In the genomic region with DNA sequence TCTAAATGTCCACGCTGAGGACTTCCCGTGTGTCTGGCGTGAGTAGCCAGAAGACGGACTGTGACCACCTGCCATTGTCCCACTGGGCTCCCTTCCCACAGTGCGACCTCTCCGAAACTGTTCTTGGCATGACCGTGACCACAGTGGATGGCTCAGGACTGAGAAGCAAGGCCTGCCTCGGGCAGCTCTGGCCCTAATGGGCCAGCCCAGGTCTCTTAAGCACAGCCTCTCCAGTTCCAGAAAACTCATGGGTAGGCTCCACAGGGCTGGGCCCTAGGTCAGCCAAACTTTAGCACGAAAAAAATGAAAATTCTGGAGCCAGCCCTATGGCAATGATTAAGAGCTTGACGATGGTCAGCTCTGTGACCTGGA, we compare ENCODE assay signal across 8 mouse cellular contexts. TPM values are rescaled to one million over a fixed set of nuclear protein-coding genes. Genes with fewer than 3 reads are reported as not detected.
DNase-seq lines count a peak whose midpoint lies in the region; ATAC-seq and TF ChIP-seq lines count a peak whose summit lies in the region.

No protein-coding gene starts in this region.

- WGBS in heart, embryonic 13.5 days = 53% methylated on average over 10 of the region's 10 CpGs
- WGBS in forebrain, embryonic 16.5 days = 55% methylated on average over 10 of the region's 10 CpGs
- 51% methylated on average over 10 of the region's 10 CpGs for WGBS in liver, embryonic 15.5 days (ENCODE audit: insufficient replicate concordance)

- H3K4me1 ChIP-seq in heart, embryonic 13.5 days = peaks cover 15% of the 10 kb centered on the region
- H3K4me1 ChIP-seq in MEL (ENCODE audit: control insufficient read depth in 1 of 2, insufficient read depth in 2 of 2, low read length in 2 of 2) = peaks cover 7 to 17% of the 10 kb centered on the region in 2 experiments; a peak in 3 of 4 replicates
- peaks cover 13% of the 10 kb centered on the region for H3K4me1 ChIP-seq in forebrain, embryonic 16.5 days (replicated peaks; ENCODE audit: control insufficient read depth, insufficient read depth, low read length)
- peaks cover 19% of the 10 kb centered on the region for H3K4me1 ChIP-seq in liver, embryonic 15.5 days (replicated peaks)

- TF ChIP-seq EP300 in MEL (IDR thresholded peaks at IDR 0.05; ENCODE audit: low read depth in 1 of 2, low read length in 2 of 2) = no peak

- TF ChIP-seq POLR2A in MEL (IDR thresholded peaks at IDR 0.05; ENCODE audit: control insufficient read depth in 1 of 2, insufficient read depth in 1 of 2, low read depth in 1 of 2, low read length in 2 of 2, poor library complexity in 1 of 2) = no peak

- H3K36me3 ChIP-seq in heart, embryonic 13.5 days = no peaks in the 10 kb centered on the region
- peaks cover 0 to 12% of the 10 kb centered on the region in 2 experiments; a peak in 2 of 4 replicates for H3K36me3 ChIP-seq in MEL (ENCODE audit: control insufficient read depth in 1 of 2, insufficient read depth in 2 of 2, low read length in 2 of 2)
- no peaks in the 10 kb centered on the region for H3K36me3 ChIP-seq in forebrain, embryonic 16.5 days (ENCODE audit: control insufficient read depth, insufficient read depth)
- H3K36me3 ChIP-seq in liver, embryonic 15.5 days (replicated peaks) = no peaks in the 10 kb centered on the region

- no peaks in the 10 kb centered on the region for H3K27me3 ChIP-seq in heart, embryonic 13.5 days (replicated peaks)
- no peaks in the 10 kb centered on the region for H3K27me3 ChIP-seq in MEL (ENCODE audit: control insufficient read depth in 1 of 2, insufficient read depth in 2 of 2, low read length in 2 of 2)
- H3K27me3 ChIP-seq in forebrain, embryonic 16.5 days (replicated peaks; ENCODE audit: control insufficient read depth, insufficient read depth, low read length) = no peaks in the 10 kb centered on the region
- peaks cover 23% of the 10 kb centered on the region for H3K27me3 ChIP-seq in liver, embryonic 15.5 days

- H3K4me2 ChIP-seq in heart, embryonic 13.5 days = peak overlapping the region; percentile 97
- peak overlapping the region; percentile 92 for H3K4me2 ChIP-seq in forebrain, embryonic 16.5 days (ENCODE audit: low read length)
- peak overlapping the region; percentile 98 for H3K4me2 ChIP-seq in liver, embryonic 15.5 days

- H3K27ac ChIP-seq in heart, embryonic 13.5 days (replicated peaks) = peak overlapping the region; percentile 83
- peak overlapping the region; percentile 52; the same call in 1 of the 2 replicates for H3K27ac ChIP-seq in MEL (ENCODE audit: control insufficient read depth, low read depth, low read length)
- H3K27ac ChIP-seq in forebrain, embryonic 16.5 days (ENCODE audit: low read length) = no peak overlapping the region
- H3K27ac ChIP-seq in liver, embryonic 15.5 days (replicated peaks) = no peak overlapping the region

- H3K9me3 ChIP-seq in heart, embryonic 13.5 days = no peaks in the 10 kb centered on the region
- H3K9me3 ChIP-seq in MEL (replicated peaks; ENCODE audit: insufficient read depth, low read length) = no peaks in the 10 kb centered on the region
- no peaks in the 10 kb centered on the region for H3K9me3 ChIP-seq in forebrain, embryonic 16.5 days (ENCODE audit: control insufficient read depth, low read length)
- no peaks in the 10 kb centered on the region for H3K9me3 ChIP-seq in liver, embryonic 15.5 days (replicated peaks)

- H3K9ac ChIP-seq in heart, embryonic 13.5 days = peak overlapping the region; percentile 90
- H3K9ac ChIP-seq in MEL (ENCODE audit: control insufficient read depth, low read depth, low read length, poor library complexity, severe bottlenecking) = peak overlapping the region; percentile 81
- peak overlapping the region; percentile 88 for H3K9ac ChIP-seq in forebrain, embryonic 16.5 days (replicated peaks; ENCODE audit: low read depth, low read length)
- H3K9ac ChIP-seq in liver, embryonic 15.5 days = peak overlapping the region; percentile 62

- no peak for TF ChIP-seq RAD21 in MEL (IDR thresholded peaks at IDR 0.05; ENCODE audit: low read depth, low read length)

- peak overlapping the region; percentile 74 for H3K4me3 ChIP-seq in heart, embryonic 13.5 days
- H3K4me3 ChIP-seq in MEL (ENCODE audit: control insufficient read depth in 1 of 2, insufficient read depth in 1 of 2, low read depth in 2 of 2, low read length in 2 of 2) = peak overlapping the region; percentile 83
- H3K4me3 ChIP-seq in forebrain, embryonic 16.5 days (replicated peaks; ENCODE audit: low read length) = peak overlapping the region; percentile 90
- H3K4me3 ChIP-seq in liver, embryonic 15.5 days (replicated peaks) = peak overlapping the region; percentile 69

- intact Hi-C loops in heart, postnatal 14 days (cut with DNase I) = loop anchor here (2.0 kb wide), 1 partner anchor 39 kb away; no protein-coding TSS in a partner anchor

- DNase-seq in heart, postnatal 14 days = no peak
- DNase-seq in MEL (ENCODE audit: low read depth, low spot score) = no peak
- DNase-seq in testis, postnatal 10 days (ENCODE audit: low spot score) = peak; percentile 52
- no peak for DNase-seq in gastrocnemius, adult 18-20 months (ENCODE audit: low spot score)
- DNase-seq in gastrocnemius, postnatal 10 days = no peak

- peak; percentile 47 for ATAC-seq in heart, embryonic 13.5 days (ENCODE audit: extremely low read depth, insufficient number of reproducible peaks, low FRiP score, low TSS enrichment)
- peak; percentile 78 for ATAC-seq in forebrain, embryonic 16.5 days
- peak; percentile 60 for ATAC-seq in liver, embryonic 15.5 days (ENCODE audit: insufficient read depth)

- TF ChIP-seq CTCF in MEL (IDR thresholded peaks at IDR 0.05 in 2 of 3, conservative IDR thresholded peaks at IDR 0.05 in 1 of 3; ENCODE audit: control insufficient read depth in 1 of 3, insufficient read depth in 1 of 3, low read depth in 2 of 3, low read length in 3 of 3, poor library complexity in 1 of 3, severe bottlenecking in 1 of 3) = no peak

- peaks cover 9% of the 10 kb centered on the region for H3K79me2 ChIP-seq in MEL (ENCODE audit: control insufficient read depth, insufficient read depth, low read length, poor library complexity)

TF ChIP-seq in MEL, 35 proteins besides CTCF, POLR2A, EP300 and RAD21:
- no peak for TF ChIP-seq TBP (IDR thresholded peaks at IDR 0.05; ENCODE audit: low read depth, low read length)
- TF ChIP-seq ZMIZ1 (IDR thresholded peaks at IDR 0.05; ENCODE audit: low read depth, low read length) = no peak
- no peak for TF ChIP-seq ZKSCAN1 (IDR thresholded peaks at IDR 0.05; ENCODE audit: low read depth, low read length)
- TF ChIP-seq UBTF (IDR thresholded peaks at IDR 0.05; ENCODE audit: borderline replicate concordance, insufficient read depth, low read depth, low read length) = no peak
- no peak for TF ChIP-seq MXI1 (IDR thresholded peaks at IDR 0.05; ENCODE audit: low read depth, low read length)
- TF ChIP-seq RCOR1 (IDR thresholded peaks at IDR 0.05; ENCODE audit: low read depth, low read length) = no peak
- no peak for TF ChIP-seq MAX (IDR thresholded peaks at IDR 0.05; ENCODE audit: low read length)
- no peak for TF ChIP-seq JUND (IDR thresholded peaks at IDR 0.05; ENCODE audit: low read depth, low read length)
- TF ChIP-seq ZC3H11A (IDR thresholded peaks at IDR 0.05; ENCODE audit: low read depth, low read length) = no peak
TF ChIP-seq in MEL: peak in this region for 0.

RNA-seq across cellular contexts. Expression of a gene that starts 6.1 kb away (rescaled TPM):
- polyA plus RNA-seq in heart, embryonic 13.5 days (2015; fragmentation: Nextera tagmentation; extraction: Ambion mirVana) = 14.0 and 15.2 TPM in 2 replicates
- 1 to 10 TPM; 4.5 to 9.5 TPM for total RNA-seq in heart, postnatal 14 days (2021)
- 0.46 and 2.5 TPM in 2 replicates for total RNA-seq in MEL (2012; rRNA removed)
- 1 to 10 TPM in 1 of 2 experiments, not detected in 1; 1.4 TPM for polyA plus RNA-seq in MEL (2012; ENCODE audit: insufficient read depth in 1 of 2, insufficient read length in 2 of 2, low read depth in 1 of 2, low replicate concordance in 2 of 2, missing spikeins in 1 of 2)
- polyA plus RNA-seq in forebrain, embryonic 16.5 days (2015; fragmentation: Nextera tagmentation; extraction: Ambion mirVana) = 0.80 and 0.95 TPM in 2 replicates
- 1.4 and 2.2 TPM in 2 replicates for polyA plus RNA-seq in liver, embryonic 15.5 days (2015; fragmentation: Nextera tagmentation; extraction: Ambion mirVana)
- 100 to 1,000 TPM in 1 of 2 experiments, 10 to 100 TPM in 1; 14.7 to 163 TPM for total RNA-seq in gastrocnemius, adult 18-20 months (2021)
- 10 to 100 TPM in 1 of 2 experiments, 1 to 10 TPM in 1; 5.0 to 13.4 TPM for total RNA-seq in gastrocnemius, postnatal 10 days (2021)

RNA-seq across cellular contexts. Expression of a gene that starts 59.3 kb away (rescaled TPM):
- not detected in 2 replicates for polyA plus RNA-seq in heart, embryonic 13.5 days (2015; fragmentation: Nextera tagmentation; extraction: Ambion mirVana)
- total RNA-seq in heart, postnatal 14 days (2021) = not detected
- not detected in 2 replicates for total RNA-seq in MEL (2012; rRNA removed)
- not detected for polyA plus RNA-seq in MEL (2012; ENCODE audit: insufficient read depth in 1 of 2, insufficient read length in 2 of 2, low read depth in 1 of 2, low replicate concordance in 2 of 2, missing spikeins in 1 of 2)
- not detected in 2 replicates for polyA plus RNA-seq in forebrain, embryonic 16.5 days (2015; fragmentation: Nextera tagmentation; extraction: Ambion mirVana)
- not detected in 2 replicates for polyA plus RNA-seq in liver, embryonic 15.5 days (2015; fragmentation: Nextera tagmentation; extraction: Ambion mirVana)
- total RNA-seq in gastrocnemius, adult 18-20 months (2021) = not detected
- not detected for total RNA-seq in gastrocnemius, postnatal 10 days (2021)

Comparison
In these comparisons a context has a peak if more than half of its experiments do, and no peak if none do; other contexts are left out.
1. H3K27ac ChIP-seq: peak in heart, embryonic 13.5 days (single experiment) and MEL (single experiment); none in forebrain, embryonic 16.5 days (single experiment) and liver, embryonic 15.5 days (single experiment).
2. Peak in every context shown above with its lines, with median percentiles within 50 percentile points of each other: ATAC-seq, H3K4me2 ChIP-seq, H3K4me3 ChIP-seq and H3K9ac ChIP-seq.